ENCODE assay signal across 8 mouse cellular contexts in the genomic region with DNA sequence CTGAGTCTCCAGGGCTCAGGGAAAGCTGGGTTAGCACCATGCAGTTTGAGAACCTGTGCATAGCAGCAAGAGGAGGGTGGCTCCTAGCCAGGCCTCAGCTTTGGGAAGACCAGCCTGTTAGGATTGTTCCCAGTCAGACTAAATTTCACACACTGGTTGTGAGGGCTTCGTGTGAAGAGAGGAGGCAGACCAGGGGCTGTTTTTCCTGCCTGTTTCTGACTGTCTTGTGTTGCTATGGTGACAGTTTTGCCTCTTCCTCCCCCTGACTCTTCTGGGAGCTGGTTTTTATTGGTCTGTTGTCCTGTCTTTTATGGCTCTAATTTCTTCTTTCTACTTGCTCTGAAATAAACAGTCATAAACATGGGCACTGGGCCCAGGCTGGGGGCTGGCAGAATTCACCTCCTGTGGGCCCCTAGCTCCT. TPM values are rescaled to one million over a fixed set of nuclear protein-coding genes. Genes with fewer than 3 reads are reported as not detected.
A peak's percentile ranks its signal among the peaks of the same experiment; 100 is the strongest.
DNase-seq lines count a peak whose midpoint lies in the region; ATAC-seq lines count a peak whose summit lies in the region.

No protein-coding gene starts in this region.

- no peak for ATAC-seq in heart, embryonic 13.5 days (ENCODE audit: extremely low read depth, insufficient number of reproducible peaks, low FRiP score, low TSS enrichment)
- ATAC-seq in midbrain, embryonic 16.5 days = peak; percentile 55

- peaks cover 72% of the 10 kb centered on the region for H3K4me1 ChIP-seq in heart, embryonic 13.5 days
- peaks cover 36% of the 10 kb centered on the region for H3K4me1 ChIP-seq in midbrain, embryonic 16.5 days (ENCODE audit: control insufficient read depth, insufficient read depth, low read length)

- intact Hi-C loops in left cerebral cortex, postnatal 14 days (cut with DNase I) = loop anchor here (5.0 kb wide), 3 partner anchors 39 to 86 kb away; no protein-coding TSS in a partner anchor

- no peaks in the 10 kb centered on the region for H3K9me3 ChIP-seq in heart, embryonic 13.5 days
- no peaks in the 10 kb centered on the region for H3K9me3 ChIP-seq in midbrain, embryonic 16.5 days (replicated peaks; ENCODE audit: control insufficient read depth, low read length, poor library complexity, severe bottlenecking)

- peak overlapping the region; percentile 81 for H3K27ac ChIP-seq in heart, embryonic 13.5 days (replicated peaks)
- H3K27ac ChIP-seq in midbrain, embryonic 16.5 days (ENCODE audit: low read length) = peak overlapping the region; percentile 82

- peak overlapping the region; percentile 95 for H3K9ac ChIP-seq in heart, embryonic 13.5 days
- peak overlapping the region; percentile 95 for H3K9ac ChIP-seq in midbrain, embryonic 16.5 days (ENCODE audit: low read depth, low read length)

- 5% methylated on average over 1 of the region's 1 CpGs for WGBS in heart, embryonic 13.5 days
- 0% methylated on average over 1 of the region's 1 CpGs for WGBS in midbrain, embryonic 16.5 days

- H3K27me3 ChIP-seq in heart, embryonic 13.5 days (replicated peaks) = no peaks in the 10 kb centered on the region
- H3K27me3 ChIP-seq in midbrain, embryonic 16.5 days (ENCODE audit: control insufficient read depth, insufficient read depth, low read depth, low read length) = no peaks in the 10 kb centered on the region

- peak; percentile 69 for DNase-seq in layer of hippocampus, adult 11-12 months (ENCODE audit: low spot score)
- DNase-seq in layer of hippocampus, postnatal 25 days (ENCODE audit: extremely low spot score in 1 of 2, low spot score in 1 of 2) = no peak
- peak; percentile 29 for DNase-seq in cerebellum, adult 9-10 months
- peak; percentile 53 to 90 for DNase-seq in left cerebral cortex, postnatal 14 days (ENCODE audit: low spot score in 2 of 2)
- DNase-seq in ovary, adult 18-20 months (ENCODE audit: low spot score) = no peak
- no peak for DNase-seq in spleen, postnatal 4 days (ENCODE audit: low spot score in 2 of 2)

- peak overlapping the region; percentile 85 for H3K4me2 ChIP-seq in heart, embryonic 13.5 days
- peak overlapping the region; percentile 85 for H3K4me2 ChIP-seq in midbrain, embryonic 16.5 days (ENCODE audit: low read length)

- H3K36me3 ChIP-seq in heart, embryonic 13.5 days = no peaks in the 10 kb centered on the region
- no peaks in the 10 kb centered on the region for H3K36me3 ChIP-seq in midbrain, embryonic 16.5 days (ENCODE audit: control insufficient read depth, insufficient read depth, low read length)

- H3K4me3 ChIP-seq in heart, embryonic 13.5 days = peak overlapping the region; percentile 83
- peak overlapping the region; percentile 77 for H3K4me3 ChIP-seq in midbrain, embryonic 16.5 days (ENCODE audit: low read depth, low read length)

RNA-seq across cellular contexts. Expression of gene Fam49a, which starts 1.4 kb away (rescaled TPM):
- total RNA-seq in layer of hippocampus, postnatal 25 days (2021) = 100 to 1,000 TPM; 185 to 192 TPM
- 27.8 and 29.0 TPM in 2 replicates for polyA plus RNA-seq in heart, embryonic 13.5 days (2015; fragmentation: Nextera tagmentation; extraction: Ambion mirVana)
- 100 to 1,000 TPM; 287 to 288 TPM for total RNA-seq in left cerebral cortex, postnatal 14 days (2021)
- polyA plus RNA-seq in midbrain, embryonic 16.5 days (2015; fragmentation: Nextera tagmentation; extraction: Ambion mirVana) = 68.5 and 72.1 TPM in 2 replicates

Comparison
In these comparisons a context has a peak if more than half of its experiments do, and no peak if none do; other contexts are left out.
1. DNase-seq: peak in layer of hippocampus, adult 11-12 months (single experiment), cerebellum, adult 9-10 months (single experiment) and left cerebral cortex, postnatal 14 days (2 of 2); none in layer of hippocampus, postnatal 25 days (0 of 2), ovary, adult 18-20 months (single experiment) and spleen, postnatal 4 days (0 of 2).